Mouse (Mus musculus): Measurements from ENCODE around the gene Dcaf12l2.

The Dcaf12l2 gene

DNA sequence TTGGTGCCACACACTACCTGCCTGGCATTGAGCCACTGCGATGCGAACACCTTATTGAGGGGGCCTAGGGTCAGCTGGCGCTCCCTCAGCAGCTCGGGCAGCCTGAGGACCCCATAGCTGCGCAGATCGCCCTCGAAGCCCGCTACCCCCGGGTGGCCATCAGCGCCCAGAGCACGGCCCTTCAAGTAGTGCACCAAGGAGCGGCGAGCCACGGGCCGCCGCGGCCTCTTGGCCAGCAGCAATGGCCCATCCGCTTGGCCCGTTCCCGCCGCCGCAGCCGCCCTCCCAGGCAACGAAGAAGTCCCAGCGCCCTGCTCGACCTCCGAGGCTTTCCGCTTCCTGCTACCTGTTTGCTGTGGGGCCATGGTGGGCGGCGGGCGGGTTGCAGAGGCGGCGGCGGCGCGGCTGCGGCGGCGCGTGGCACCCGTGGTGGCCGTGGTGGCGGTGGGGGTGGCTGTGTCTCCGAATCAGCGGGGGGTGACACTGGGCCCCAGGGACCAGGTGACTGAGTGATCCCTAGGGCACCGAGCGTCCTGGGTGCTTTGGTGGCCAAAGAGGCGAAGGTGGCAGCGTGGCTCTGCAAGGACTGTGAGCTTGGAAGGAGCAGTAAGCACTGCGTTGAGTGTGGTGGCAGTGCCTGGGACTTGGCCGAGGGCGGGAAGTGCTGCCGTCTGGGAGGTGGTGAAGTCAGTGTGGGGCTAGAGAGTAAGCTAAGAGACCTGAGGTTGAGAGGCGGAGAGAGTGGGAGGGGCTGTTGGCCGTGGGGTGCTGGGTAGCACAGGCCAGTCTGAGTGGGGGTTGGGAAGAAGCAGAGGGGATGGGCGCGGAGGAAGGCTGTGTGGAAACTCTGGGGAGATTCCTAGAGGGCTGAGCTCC is at the start of gene Dcaf12l2:
TSS of gene Dcaf12l2 (minus strand) at position 697 of the 876 bp plus-strand sequence.
- peak; percentile 47 for DNase-seq (ENCODE audit: extremely low spot score, low spot score)

DNA sequence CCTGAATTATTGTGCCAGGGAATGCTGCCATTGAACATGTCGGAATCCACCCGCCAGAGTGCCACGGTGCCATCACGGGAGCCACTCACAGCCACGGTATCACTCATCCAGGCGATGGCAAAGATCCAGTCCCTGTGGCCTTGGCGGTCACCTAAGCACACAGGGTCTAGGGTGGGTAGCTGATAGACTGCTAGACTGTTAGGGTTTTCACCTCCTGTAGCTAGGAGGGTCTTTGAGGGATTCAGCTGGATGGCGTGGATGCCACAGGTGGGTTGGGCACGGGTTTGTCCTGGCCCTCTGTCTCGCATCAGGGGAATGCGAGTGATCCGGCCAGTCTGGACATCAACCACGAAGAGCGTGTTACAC is 879 bp downstream of the Dcaf12l2 start:
- DNase-seq (ENCODE audit: extremely low spot score, low spot score) = peak; percentile 11
